Mouse (Mus musculus) 416B (cell line): ENCODE data around the gene Npsr1.

ENCODE experiments used
- DNase-seq: peaks from one replicate; pipeline ENCODE4 v3.0.0; 2011; ENCODE audit warnings: low read depth

Npsr1 gene

DNA sequence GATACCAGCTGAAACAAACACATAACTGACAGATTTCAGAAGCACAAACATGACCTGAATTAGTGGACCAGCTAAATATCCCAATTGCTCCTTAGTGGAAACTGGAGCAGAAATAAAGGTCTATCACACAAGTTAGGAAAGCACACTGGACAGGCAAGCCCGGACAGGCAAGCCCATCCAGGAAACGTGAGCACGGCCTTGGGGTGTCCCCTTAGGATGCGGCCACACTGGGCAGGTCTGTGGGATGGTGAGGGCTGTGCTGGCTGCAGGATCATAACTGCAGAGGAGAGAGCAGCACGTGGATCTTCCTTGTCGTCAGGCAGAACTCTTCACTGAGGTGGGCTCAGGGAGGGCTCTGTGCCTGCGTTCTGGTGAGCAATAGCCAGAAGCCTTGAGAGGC lies at the start of gene Npsr1:
Gene Npsr1, plus strand, starts transcription at position 301 of the 400 bp plus-strand sequence.
- no peak for DNase-seq

DNA sequence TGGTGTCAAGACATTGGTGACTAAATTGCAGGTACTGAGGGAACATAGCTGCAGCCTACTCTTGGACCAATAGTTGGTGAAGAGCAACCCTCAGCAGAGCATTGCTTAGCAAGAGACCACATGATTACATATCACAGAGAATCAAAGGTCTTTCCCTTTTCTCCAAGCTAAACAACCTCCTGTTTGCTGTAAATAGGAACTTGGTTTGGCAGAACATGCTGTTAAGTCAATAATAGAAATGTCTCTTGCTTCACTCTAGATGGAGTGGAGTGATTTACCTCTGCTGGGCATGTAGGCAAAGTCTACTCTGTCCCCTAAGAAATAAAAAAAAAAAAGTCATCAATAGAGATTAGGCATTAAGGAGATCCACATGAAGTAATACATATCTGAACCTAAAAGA lies 46.3 kb upstream of the Npsr1 start:
- no peak for DNase-seq

DNA sequence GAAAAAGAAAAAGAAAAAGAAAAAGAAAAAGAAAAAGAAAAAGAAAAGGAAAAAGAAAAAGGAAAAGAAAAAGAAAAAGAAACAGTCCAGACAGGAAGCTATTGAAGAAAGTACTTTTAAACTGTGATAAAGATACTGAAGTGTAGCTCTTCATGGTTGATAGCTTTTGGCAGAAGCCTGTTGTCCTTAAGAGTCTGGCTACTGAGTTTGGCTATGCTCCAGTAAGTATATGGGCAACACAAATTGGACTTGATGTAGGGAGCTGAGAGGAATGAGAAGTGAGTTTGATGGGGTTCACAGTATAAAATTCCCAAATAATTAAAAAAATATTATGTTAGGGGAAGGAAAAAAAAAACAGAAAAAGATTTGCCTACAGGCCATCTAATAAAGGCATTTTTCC lies 34.5 kb upstream of the Npsr1 start:
- DNase-seq, result no peak

DNA sequence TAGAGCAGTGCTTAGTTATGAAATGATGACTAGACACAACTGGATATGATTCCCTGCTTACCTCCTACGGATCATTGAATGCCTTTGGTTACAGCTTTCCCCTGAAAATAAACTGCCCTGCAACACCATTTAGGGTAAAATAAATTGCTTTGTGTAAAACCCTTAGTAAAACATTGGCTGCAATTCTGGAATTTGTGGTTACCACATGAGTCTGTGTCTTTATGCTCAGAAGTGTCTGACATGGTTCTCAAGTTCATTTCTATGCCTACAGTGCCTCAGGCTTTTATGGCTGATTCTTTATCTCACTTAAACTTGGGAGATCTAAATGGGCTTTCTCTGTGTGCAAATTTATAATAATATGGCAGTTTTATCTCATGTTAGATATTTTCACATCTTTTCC lies 26.1 kb upstream of the Npsr1 start:
- DNase-seq, result no peak

DNA sequence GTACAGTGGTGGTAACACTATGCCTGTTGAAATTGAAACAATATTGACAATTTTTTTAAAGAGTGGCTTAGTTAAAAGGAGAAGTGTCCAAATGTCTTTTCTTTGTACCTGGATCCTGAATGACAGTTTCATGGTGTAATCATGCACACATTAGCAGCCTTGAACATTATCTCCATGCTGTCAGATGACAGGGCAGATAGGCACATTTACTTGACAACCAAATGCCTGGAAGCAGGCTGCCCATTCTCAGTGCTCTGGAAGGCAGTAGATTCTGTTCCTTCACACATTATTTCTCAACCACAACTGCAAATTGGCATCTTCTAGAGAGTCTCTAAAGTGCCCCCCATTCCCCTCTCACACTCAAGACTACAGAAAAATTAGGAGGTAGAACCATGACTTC lies 20.2 kb upstream of the Npsr1 start:
- no peak for DNase-seq

DNA sequence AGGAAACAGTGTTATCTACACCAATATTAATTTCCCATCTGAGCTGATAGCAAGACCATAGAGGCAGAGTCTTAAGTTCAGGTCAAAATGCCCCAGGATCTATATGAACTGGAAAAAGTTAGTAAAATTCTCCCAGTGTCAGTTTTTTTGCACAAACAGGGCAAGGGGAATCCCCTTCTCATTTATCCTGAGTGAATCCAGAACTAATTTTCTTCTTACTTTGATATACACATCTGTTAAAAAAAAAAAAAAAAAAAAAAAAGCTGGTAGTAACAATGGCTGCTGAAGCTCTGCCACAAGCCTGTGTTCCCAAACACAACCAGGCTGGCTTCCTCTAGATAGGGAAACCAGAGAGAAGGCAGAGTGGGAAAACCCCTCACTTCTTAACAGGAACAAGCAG lies 5.9 kb upstream of the Npsr1 start:
- no peak for DNase-seq

DNA sequence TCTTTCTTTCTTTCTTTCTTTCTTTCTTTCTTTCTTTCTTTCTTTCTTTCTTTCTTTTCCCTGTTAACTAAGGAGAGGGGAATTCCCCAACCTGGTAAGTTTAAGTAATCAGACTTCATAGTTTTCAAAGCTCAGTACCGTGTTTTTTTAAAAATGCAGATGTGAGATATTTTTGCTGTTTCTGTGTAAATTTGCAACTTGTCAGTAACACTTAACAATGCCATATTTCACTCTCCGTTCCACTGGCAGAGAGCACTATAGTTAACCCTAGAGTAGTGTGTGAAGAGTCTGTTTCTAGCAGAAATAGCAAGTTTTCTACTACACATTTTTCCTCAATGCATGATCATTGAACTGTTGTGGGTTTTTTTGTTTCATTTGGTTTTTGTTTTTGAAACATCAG lies 730 bp downstream of the Npsr1 start:
- DNase-seq, result no peak

DNA sequence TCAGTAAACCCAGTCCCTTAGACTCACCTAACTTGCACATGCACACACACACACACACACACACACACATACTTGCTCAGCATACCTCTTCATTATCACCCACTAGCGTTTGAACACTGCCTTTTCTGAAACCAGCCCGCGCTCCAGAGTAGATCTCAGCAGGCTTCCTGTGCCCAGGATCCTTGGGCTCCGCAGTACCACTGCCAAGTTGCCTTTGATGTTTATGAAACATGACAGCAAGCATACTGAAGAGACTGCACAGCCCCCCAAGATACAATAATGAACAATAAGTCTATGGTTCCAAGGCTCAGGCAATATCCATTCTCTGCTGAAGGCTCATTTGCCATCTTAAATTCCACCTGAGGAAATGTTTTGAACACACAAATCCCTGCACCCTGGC lies 1.8 kb downstream of the Npsr1 start:
- DNase-seq, result no peak

DNA sequence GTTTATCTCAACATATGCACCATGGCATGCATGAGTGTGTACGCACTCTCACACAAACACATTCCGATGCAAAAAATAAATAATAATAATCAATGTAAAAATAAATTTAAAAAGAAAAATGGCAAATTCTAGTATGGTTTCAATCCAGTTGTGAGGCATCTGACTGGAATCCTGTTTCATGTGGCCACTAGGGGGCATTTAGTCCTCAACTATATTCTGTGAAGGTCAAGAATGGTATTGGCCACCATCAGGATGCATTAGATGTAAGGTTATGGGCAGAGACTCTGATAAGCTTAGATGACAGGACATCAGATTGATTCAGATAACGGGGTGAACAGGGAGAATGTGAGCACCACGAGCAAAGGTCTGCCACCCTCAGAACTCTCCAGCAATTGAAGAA lies 21.6 kb downstream of the Npsr1 start:
- peak; percentile 62 for DNase-seq

DNA sequence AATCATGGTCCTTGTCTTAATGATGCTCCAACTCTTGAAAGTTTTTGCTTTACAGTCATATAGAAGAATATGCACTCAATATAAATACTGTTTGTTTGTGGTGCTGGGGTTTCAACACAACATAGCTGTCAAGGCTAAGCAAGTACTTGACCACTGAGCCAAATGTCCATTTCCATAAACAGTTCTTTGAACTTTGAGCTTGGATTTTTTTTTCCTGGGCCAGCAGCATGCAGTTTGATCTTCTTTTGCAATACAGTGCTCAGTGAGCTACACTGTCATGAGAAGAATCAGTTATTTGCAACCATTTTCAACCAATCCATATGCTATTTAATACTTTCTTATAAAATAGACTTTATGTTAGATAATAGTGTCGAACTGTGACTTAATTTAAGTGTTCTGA lies 35.3 kb downstream of the Npsr1 start:
- DNase-seq, result no peak

DNA sequence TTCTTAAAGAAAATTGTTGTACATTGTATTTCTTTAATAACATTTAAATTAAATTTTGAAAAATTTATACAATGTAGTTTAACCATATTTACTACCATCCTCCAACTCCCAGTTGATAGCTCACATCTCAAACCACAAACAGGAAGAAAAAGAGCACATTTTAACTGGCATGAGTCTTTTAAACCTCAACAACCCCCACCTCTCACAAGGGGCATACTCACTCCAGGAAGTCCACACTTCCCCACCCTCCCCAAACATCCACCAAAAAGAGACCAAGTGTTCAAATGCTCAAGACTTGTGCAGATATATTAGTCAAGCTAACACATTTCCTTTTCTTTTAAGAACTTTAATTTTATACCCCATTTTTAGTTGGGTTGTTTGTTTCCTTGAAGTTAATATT lies 38.6 kb downstream of the Npsr1 start:
- DNase-seq, result peak; percentile 71

DNA sequence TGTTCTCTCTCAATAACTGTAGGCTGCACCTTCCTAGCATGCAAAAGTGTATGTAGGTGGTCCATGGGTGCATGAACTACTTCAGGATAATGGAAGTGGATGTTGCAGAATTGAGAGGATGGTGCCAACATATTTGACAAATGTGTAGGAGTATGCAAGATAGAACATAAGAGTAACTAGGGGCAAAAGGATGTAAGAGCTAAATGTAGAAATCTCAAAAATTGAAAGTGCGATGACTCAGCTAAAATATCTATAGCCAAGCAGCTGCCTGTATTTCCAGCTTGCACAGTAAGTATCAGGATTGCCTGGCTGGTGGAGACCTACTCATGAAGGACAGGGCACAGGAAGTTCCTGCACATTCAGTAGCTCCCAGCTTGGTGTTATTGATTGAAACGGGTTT lies 46.5 kb downstream of the Npsr1 start:
- no peak for DNase-seq

DNA sequence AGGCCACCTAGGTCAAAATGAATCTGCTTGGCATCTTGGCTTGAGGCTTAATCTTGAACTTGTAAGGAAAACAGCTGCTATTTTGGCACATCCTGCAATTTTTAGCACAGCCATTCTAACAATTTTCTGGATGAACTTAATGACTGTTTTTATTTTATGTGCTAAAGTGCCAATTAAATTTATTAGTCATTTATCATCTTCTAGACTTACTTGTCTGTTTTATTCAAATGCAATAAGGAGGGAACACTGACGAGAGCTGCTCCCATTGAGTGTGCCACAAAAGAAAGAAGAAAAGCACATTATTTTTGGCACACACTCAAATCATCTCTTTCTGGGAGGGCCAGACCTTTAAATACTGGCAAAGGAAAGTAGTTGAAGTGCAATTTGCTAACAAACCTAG lies 59.4 kb downstream of the Npsr1 start:
- DNase-seq, result no peak

DNA sequence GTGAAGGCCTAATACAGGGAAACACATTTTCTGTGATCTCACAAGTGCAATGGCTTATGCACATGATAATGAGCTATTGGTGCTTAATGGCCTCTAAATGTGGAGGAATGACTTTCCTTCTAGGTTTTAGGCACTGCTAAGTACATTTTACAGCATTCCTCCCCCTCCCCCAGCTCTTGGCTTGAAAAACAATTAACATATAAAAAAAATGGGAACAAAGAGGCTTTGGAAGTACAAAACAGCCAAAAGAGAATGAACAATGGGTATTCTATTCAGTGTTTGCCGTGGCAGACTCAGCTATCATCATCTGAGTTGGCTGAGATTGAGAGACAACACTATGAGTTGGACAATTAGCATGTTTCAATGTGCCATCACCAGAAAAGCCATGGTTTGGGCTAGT lies 62.6 kb downstream of the Npsr1 start:
- DNase-seq, result no peak

DNA sequence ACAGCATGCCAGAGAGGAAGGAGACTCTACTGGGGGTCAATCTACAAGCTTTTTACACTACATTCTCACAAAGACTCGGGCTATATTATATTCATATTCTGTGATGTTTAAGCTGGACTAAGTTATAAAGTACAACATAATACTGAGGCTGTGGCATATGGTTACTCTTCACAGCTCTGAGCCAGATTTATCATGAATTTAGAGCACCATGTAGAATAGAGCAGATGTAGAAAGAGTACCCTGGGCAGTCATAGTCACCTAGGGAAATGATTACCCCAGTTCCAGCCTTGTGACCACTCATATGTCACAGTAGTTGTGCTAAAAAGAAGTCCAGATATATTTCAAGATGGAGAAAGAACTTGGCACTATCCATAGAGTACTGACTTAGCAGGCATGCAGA lies 70.7 kb downstream of the Npsr1 start:
- no peak for DNase-seq

DNA sequence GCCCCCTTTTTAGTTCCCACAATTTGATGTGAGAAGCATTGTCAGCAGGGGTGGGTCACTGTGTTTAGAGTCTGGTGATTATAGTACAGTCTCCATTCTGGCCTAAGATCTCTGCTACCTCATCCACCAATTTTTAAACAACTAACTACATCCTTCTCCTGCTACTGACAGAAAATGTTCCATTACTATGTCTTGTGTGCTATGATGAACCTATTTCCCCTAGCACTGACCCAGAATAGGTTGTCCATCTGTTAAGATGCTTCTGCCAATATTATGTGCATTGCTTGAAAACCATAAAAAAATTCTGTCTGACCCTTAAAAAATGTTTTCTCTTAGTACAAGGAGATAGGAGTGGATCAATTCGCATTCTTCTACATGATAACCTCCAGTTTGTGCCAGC lies 72.9 kb downstream of the Npsr1 start:
- DNase-seq, result no peak

DNA sequence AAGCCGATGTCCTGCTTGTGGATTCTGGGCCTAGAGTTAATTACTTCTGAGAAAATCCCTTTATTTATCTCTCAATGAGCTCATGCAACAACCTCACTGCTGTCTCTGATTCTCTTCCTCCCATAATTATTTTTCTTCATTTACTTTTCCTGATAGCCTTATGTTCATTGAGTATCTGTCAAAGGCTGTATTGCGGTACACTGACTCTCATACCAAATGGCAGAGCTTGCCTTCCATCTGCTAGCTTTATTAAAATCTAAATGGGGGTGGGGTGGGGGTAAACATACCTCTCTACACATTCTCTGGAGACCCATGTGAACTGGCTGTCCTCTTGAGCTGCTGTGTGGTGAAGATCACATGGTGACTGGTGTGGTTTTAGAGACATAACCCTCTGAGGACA lies 80.9 kb downstream of the Npsr1 start:
- no peak for DNase-seq

DNA sequence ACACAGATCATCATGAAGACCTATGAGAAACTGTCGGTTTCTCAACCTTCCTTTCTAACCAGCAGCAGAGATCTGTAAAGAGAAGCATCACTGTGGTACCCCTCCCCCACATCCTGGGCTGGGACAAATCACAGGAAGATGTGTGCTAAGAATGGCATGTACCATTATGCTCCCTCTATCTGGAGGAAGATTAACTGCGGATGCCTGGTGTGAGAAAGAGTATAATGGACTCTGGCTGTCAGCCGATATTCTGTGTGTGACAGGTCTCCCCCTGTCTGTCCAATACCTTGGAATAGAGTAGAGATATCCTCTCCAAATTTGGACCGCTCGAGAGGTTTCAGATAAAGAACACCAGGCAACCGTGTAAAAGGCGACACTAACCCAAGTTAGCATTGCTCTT lies 83.1 kb downstream of the Npsr1 start:
- no peak for DNase-seq

DNA sequence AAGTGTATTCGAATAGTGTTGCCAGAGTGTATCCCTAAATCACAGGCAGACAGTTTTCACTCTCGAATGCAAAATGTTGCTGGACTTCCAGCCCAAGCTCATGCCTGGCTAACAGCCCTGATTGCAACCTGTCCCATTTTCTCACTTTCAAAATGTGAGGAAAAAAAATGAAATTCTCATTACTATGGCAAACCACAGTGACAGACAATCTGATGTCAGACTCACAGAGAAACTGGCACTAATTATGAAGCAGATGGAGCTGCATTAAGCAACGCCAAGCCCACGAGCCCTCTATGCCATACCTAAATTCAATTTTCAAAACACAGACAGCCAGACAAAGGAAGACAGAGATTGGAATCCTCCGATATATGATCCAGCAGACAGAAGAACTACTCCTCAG lies 88.5 kb downstream of the Npsr1 start:
- no peak for DNase-seq

DNA sequence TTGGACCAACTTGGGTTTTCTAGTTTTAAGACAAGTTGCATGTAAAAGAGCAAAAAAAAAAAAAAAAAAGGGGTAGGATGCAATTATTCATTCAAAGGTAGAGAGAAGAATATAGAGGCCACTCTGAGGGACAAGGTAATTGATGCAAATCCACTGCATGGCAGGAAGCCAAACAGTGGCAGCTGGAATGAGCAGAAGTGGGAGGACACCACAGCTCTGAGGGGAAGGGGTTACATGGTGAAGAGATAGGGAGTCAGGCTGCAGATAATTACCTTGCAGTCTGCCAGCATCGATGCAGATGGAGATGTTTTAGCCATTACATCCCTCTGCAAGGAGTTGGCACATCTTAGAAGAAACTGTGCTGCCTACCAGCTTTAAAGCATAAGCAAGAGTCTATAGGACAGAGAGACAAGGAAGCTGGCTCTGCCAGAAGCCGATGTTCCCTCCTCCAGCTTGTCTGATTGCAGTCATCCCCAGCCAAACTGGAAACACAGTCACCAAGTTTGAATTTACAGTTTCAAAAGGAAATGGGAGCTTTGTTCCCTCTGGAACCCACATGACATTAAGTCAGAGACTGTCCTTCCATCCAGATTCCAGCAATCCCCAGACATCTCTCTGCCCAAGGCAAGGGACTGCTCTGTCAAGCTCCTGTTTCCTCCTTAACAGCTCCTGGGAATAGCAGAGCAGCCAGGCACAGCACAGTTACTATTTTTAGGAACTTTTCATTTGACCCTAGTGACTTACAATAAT lies 91.9 kb downstream of the Npsr1 start:
- no peak for DNase-seq

DNA sequence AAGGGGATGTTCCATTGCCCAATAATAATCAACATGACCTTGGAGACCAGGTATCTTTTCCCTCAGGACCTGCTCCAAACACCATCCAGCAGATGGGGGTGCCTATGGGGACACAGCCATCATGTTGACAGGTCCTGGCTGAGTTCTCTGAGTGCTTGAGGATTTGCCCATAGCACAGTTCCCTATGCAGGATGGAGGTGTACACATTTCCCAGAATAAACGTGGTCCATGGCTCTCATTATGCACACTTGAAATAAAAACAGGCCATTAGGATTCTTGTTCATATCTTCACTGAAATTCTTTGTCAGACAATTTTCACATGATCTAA lies 92.4 kb downstream of the Npsr1 start:
- no peak for DNase-seq

DNA sequence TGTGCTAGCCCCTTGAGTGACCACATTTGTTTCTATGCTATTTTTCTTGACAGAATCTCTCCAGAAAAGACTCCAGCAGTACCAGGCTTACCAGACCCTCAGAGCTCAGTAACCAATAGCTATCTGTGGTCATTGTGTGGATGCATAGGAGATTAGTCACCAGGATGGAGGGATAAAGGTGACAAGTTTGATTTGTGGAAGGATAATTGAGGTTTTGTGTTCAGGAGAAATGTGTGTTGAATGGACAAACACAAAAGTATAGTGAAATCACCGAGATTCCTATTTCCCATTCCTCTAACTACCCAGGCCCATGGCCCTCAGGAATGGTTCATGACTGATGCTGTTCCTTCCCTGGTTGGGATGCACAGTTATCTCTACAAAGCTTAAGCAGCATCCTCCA lies 100.5 kb downstream of the Npsr1 start:
- no peak for DNase-seq

DNA sequence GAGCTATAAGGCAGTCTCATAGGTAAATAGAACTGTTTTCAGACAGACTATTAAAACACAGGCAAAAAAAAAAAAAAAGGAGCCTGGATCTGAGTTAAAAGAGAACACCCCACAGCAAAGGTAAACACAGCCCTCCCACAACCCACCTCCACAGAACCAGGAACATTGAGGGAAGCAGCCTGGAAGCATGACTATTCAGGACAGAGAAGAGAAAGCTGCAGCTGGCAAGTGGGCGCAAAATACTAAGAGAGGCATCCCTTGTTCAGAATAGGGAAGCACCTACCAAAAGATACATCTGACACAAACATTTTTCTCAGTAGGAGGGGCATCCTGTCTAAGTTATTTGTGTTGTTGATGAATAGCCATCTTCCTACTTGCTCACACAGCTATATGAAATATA lies 113.8 kb downstream of the Npsr1 start:
- DNase-seq, result no peak

DNA sequence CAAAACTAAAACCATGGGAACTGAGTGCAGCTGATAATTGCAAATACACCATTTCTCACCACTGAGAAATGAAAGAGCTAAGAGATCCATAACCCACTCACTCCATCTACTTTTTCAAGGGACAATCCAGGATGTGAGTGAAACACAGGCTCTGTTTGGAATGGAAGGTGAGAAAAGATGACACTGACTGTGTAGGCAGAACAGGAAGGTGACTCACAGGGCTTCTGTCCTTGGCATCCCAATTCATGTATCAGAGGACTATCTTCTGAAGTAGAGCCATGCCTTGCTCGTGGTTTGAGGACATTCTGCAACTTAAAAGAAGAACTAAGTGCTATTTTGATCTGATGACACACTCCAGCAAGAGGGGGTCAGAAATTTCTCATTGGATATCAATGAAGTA lies 119.9 kb downstream of the Npsr1 start:
- no peak for DNase-seq

DNA sequence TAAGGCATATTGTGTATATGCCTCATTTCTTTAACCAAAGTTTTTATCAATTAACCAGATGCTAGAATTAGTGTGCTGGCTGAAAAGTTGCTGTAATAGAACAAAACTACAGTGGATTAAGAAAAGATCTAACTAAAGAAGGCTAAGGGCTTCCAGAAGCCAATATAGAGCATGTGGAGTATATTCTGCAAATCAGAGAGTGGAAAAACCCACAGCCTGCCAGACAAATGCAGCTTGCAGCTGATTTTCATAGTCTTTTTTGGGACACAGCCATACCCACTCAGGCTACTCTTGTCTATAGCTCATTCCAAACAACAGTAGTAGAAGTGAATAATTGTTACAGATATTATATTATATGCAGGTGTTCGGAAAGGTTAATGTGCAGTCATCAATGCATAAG lies 138.7 kb downstream of the Npsr1 start:
- no peak for DNase-seq
